Mouse (Mus musculus): ENCODE measurements at regions not wholly inside any gene's neighbourhood (a gene's known extent, or its start where the extent isn't known, plus 50 kb on each side); places are given as distances from the start of the nearest gene placed in this dataset.

GRCm38 (mm10) chr9:118240711-118241110 is 90.7 kb upstream of the Cmc1 start:
- TF ChIP-seq CHD2 (IDR thresholded peaks at IDR 0.05; ENCODE audit: low read depth, low read length): no peak
- no peak for TF ChIP-seq ZC3H11A (IDR thresholded peaks at IDR 0.05; ENCODE audit: borderline replicate concordance, low read depth, low read length)
- no peak for TF ChIP-seq HCFC1 (IDR thresholded peaks at IDR 0.05; ENCODE audit: borderline replicate concordance, insufficient read depth, low read length)
- no peak for TF ChIP-seq MAFK (IDR thresholded peaks at IDR 0.05; ENCODE audit: insufficient read depth, low read depth, low read length)
- no peak for TF ChIP-seq ZNF384 (IDR thresholded peaks at IDR 0.05; ENCODE audit: low read depth, low read length)
